Mouse (Mus musculus) G1E (cell line): Measurements from ENCODE around the gene Ahcy.

Experiments
- CTCF ChIP-seq: IDR thresholded peaks from 2 replicates; pipeline ENCODE4 v1.5.1; 2012; ENCODE audit warnings: low read depth, low read length, inconsistent platforms, mixed read lengths
- GATA1 ChIP-seq: IDR thresholded peaks from 2 replicates; pipeline ENCODE4 v1.6.1; 2012; ENCODE audit warnings: borderline replicate concordance, low read length, inconsistent platforms, mixed read lengths
- GATA2 ChIP-seq: IDR thresholded peaks from 2 replicates; pipeline ENCODE4 v1.6.1; 2012; ENCODE audit warnings: low read depth, low read length, inconsistent platforms, borderline replicate concordance
- POLR2AphosphoS5 ChIP-seq: IDR thresholded peaks from 2 replicates; pipeline ENCODE4 v1.6.1; 2012; ENCODE audit warnings: low read depth, low read length, inconsistent platforms; ENCODE audit not compliant: insufficient replicate concordance
- TAL1 ChIP-seq: conservative IDR thresholded peaks from 2 replicates; pipeline ENCODE4 v1.6.1; 2012; ENCODE audit warnings: low read depth, low read length, inconsistent platforms, mixed read lengths

DNA sequence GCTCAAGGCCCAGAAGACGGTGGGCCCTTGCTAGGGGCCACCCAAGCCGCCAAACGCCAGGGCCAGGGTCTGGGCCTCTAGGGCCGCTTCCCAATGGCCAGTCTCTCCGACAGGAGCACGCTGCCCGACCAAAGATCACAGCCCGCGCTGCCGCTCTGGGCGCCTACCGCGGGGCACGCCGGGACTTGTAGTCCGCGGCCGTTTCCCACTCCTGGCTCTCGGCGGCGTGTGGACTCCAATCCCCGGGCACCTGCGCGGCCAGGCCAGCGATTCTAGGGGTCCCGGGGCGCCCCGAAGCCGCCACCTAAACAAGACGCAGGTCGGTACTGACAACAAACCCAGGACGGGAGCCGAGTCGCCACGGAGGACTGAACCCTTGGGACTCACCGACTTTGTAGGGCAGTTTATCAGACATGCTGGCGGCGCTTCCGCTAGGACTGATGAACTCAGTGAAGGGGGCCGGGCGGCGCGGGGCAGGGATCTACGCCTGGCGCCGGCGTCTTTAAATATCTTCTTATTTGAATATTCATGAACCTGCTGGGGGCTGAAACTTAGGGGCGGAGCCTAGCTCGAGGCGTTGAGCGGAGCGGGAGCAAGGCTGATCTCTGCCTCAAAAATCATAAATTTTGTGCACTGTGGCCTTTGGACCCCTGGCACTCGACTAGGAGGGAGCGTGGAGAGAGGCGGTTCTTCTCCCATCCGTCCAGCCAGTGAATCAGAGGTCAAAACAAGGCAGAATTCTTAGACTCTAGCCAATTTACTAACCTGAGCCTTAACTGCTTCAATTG, at the start of gene Ahcy:
- TF ChIP-seq CTCF (no peak), GATA2 (no peak), TAL1 (no peak), POLR2AphosphoS5 (no peak), GATA1 (no peak)
